Mouse (Mus musculus) ES-CJ7 (cell line): ENCODE results near the gene Arnt2.

Experiments used
- DNase-seq: peaks from one replicate; pipeline ENCODE4 v3.0.0; 2011; ENCODE audit warnings: low read depth, low spot score

Gene Arnt2

GRCm38 (mm10) chr7:84287226-84287587 is 122.8 kb downstream of the Arnt2 start:
- no peak for DNase-seq

DNA sequence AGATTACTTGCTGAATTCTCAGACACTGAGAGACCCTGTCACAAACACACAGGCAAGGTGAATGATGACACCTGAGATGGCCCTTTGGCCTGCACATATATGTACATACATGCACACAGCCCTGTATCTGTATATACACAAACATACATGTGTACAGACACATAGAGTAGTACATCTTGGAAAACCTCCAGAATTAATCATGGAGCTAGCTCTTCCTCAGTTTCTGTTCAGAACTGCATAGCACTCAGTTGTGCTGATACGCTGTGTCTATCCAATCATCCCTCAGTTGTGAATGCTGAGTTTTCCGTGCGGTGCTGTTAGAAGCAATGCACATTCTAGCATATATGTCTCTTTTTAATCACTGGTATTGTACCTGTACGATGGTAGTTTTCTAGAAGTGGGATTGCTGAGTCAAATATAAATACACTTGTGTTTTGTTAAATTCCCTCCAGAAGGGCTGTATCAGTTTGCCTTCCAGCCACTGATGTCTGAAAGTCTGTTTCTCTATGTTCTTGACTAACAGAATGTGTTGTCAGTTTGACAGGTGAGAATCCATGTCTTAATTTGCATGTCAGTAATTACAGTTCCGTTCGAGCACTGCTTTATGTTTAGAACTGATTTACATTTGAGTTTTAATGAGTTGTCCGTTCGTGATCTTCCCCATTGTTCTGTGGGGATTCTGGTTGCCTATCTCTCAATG is 123.3 kb downstream of the Arnt2 start:
- DNase-seq, result no peak

GRCm38 (mm10) chr7:84285790-84286189 is 124.2 kb downstream of the Arnt2 start:
- no peak for DNase-seq

- DNase-seq, result no peak
Observed at GRCm38 (mm10) chr7:84284974-84285373, 125.0 kb downstream of the Arnt2 start.

GRCm38 (mm10) chr7:84282231-84282630 is 127.7 kb downstream of the Arnt2 start:
- no peak for DNase-seq

DNA sequence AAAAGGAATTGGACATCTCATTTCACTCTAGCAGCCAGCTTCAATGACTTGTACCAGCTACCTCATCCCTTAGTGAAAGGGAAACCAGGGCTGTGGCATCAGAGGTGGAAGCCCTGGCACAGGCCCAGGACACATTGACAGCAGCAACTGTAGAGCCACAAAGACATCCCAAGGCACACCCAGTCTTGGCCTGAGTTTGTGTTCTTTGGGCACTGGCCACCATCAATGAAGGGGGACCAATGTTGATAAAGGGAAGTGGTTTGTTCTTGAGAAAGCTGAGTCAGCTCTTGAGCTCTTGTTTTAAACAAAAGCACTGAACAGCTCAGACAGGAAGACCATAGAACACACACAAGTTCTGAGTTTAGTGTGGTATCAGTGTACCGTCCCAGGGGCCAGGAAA is 130.7 kb downstream of the Arnt2 start:
- no peak for DNase-seq

DNA sequence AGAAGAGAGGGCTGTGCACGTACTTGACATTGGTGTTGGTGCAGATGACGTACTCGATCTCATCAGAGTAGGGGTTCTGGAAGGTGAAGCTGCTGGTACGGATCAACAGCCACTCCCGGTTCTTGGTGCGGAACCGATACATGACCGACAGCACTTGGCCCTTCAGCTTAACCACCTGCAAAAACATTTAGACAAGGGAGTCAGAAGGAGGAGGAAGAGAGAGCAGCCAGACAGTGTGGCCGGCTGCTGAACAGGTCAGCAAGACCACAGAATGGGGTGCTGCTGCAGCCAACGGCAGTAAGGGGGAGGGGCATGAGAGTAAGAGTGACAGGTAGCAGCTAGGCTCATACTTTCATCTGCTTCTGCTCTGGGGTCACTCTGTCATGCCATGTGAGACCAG is 134.7 kb downstream of the Arnt2 start:
- DNase-seq, result no peak

DNA sequence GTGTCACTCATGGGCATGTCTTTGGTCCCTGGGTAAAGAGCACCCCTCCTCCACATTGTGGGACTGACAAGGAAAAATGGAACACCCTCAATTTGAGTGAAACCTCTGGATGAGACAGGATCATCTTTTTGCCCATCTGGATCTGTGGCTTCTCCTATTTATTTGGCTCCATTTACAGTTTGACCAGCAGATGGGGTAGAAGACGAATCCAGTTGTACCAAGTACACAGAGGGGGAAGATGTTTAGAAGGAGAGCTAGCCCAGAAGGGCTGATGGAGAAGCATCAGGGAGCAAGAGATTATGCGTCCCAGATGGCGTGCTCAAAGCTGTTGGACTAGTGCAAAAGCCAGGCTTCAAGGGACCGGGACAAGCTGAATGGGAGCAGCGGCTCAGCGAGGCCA is 136.0 kb downstream of the Arnt2 start:
- DNase-seq, result no peak

GRCm38 (mm10) chr7:84272206-84272818 is 137.7 kb downstream of the Arnt2 start:
- DNase-seq, result peak; percentile 90

DNA sequence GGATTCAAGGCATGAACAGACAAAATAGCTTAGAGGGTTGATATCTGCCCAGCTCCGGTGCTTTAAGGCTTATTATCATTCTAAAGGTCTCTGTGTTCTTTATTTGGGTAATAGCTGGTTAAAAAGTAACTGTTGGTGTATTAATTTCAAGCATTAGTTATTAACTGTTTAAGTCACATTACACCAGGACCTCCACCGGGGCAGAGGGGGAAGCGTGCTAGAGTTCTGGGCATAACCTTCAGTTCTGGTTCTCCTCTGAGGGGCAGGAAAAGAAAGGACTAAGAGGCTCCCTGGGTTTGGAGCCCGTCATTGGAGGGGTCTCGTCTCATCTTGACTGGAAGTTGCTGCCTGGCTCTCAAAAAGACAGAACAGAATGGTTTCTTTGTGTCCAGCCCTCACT is 138.5 kb downstream of the Arnt2 start:
- no peak for DNase-seq

- no peak for DNase-seq
Observed at GRCm38 (mm10) chr7:84263466-84263865, 146.5 kb downstream of the Arnt2 start.

DNA sequence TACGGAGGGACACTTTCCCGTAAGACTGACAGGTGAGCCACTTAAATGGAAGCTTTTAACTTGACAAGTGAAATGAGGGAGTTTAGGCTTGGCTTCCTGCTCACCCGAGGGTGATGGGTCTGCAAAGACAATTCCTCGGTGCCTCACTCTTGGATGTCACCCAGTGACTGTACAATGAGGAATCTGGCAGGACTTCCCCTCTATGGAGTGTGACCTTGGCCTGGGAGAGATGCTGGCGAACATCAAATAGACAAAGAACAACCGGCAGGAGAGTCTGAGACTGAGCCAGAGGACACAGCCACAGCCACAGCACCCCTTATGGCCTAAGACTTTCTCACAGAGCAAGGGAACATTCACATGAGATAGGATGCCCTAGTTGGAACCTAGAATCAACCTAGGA is 148.6 kb downstream of the Arnt2 start:
- DNase-seq, result no peak

- DNase-seq, result no peak
Observed at GRCm38 (mm10) chr7:84260401-84260800, 149.6 kb downstream of the Arnt2 start.

DNA sequence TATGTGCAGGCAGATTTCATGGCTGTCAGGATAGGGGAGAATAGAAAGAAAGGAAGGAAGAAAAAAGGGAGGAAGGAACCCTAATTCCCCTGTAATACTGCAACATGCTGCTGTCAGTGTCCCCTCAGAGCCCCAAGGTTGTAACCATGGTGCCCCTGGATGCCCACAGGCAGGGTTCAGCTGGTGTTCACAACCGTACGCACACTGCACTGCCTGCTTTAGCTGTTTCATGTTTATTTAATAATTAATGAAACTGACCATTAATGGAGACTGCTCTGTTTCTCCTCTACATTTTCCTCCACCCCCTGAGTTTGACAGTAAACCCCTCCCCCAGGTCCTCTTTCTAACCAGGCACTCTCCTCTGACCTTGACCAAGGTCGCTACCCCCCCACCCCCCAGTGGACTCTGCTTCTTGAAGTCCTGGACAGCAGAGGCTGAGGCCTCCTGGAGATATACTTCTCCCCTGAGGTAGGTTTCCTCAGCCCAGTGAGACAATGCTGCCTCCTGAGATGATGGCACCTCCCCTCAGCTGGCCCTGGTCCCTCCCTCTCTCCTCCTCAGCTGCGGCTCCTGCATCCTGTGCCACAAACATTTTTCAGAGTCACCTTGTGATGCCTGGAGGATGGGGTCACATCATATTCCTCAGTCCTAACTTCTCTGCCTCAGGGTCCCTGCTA is 150.5 kb downstream of the Arnt2 start:
- DNase-seq, result no peak

DNA sequence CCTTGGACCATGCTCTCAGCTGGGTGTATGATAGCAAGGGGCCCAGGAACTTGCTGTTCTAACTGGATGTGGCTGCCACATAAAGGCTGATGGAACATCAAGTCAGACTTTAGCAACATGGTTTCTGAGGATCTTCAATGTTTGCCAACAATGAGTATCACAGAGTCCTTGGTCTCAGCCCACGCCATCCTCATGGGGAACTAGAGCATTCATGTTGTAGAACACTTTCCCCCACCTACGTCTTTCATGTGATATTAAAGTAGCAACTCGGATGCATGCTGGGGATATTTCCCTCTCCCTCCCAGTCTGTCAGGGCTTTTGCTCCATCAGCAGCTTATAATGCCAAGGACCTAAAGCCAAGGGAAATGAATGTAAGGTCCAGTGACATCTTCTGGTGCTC is 153.3 kb downstream of the Arnt2 start:
- no peak for DNase-seq

- no peak for DNase-seq
Observed at GRCm38 (mm10) chr7:84256245-84256644, 153.7 kb downstream of the Arnt2 start.

DNA sequence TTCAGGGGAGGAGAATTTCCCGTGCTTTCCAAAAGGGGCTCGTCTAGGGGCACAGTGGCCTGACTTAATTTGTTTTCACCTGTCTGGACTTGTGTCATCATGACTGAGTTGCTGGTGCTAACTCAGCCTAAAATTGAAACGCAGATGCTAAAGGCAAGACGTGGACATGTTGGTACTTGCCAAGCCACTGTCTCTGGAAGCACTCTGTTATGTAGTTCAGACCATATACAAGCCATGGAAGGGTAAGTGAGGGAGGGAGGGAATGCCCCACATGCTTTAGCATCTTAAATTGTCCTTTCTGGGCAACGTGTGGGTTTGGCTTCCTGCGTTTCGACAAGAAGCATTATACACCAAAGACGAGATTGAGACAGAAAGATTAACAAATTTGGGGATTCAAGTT is 155.1 kb downstream of the Arnt2 start:
- no peak for DNase-seq

DNA sequence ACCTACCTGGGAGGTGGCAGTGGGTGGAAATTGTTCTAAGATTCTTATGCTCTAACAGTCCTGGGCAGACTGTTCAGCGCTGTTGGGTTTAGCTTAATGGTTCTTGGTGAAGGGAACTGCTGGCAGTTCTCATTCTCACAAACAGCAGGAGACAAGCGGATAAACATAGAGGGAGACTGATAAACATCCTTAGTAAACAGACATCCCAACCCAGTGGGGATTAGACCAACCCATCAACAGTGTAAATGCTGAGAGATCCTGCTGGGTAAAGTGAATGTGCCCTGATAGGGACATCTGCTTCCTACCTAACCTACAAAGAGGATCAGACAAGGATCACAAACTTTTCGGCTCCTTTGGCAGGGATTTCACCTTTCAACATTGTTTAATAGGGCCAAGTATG is 155.7 kb downstream of the Arnt2 start:
- no peak for DNase-seq

- no peak for DNase-seq
Observed at GRCm38 (mm10) chr7:84251667-84252066, 158.3 kb downstream of the Arnt2 start.

DNA sequence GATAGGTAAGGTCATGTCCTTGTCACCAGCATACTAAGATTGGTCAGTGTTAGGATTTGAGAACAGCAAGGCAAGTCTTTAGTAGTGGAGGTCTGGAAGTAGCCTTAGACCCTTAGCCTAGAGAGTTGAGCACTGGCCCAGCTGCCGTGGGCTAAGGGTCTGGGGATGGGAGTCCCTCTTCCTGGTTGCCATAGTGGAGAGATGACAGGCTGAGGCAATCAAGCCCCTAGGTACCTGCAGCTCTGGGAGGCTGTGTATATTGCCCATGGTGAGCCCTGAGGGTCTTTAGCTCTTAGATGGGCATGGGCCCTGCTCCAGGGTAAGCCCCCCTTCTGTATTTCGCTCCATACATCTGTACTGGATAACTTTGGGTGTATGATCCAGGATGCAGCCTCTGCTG is 159.2 kb downstream of the Arnt2 start:
- no peak for DNase-seq

DNA sequence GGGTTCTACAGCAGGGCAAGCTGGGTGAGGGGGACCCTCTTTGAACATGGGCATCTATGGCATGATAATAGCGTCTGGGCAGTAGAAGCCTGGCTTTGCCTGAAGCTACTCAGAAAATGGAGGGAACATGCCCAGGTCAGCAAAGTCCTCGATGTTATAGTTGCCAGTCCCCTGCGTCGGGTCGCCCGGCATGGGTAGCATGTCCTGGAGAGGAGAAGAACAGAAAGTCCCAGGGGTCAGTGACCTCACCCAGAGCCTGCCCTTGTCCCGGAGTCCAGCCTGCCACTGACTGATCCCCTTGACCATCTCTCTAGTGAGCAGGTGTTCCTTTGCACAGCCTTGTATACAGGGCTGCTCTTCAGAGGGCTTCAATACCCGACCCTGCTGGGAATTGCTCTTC is 160.0 kb downstream of the Arnt2 start:
- DNase-seq, result no peak

GRCm38 (mm10) chr7:84249381-84249780 is 160.6 kb downstream of the Arnt2 start:
- DNase-seq, result no peak
